Mouse (Mus musculus) kidney, embryonic 14.5 days (tissue): ENCODE results near the gene Btbd35f18. TPM values are rescaled to one million over a fixed set of nuclear protein-coding genes. Genes with fewer than 3 reads are reported as not detected.
"Not testable (repeated sequence)": the region's sequence is repeated elsewhere in the genome, so short reads cannot be mapped to it uniquely, and the experiment has no call there.

Source experiments
- ATAC-seq: fragments of 200-750 bp; cut with Nextera tagmentation; 2 replicates; pipeline ENCODE4 v1.8.0; 2017; ENCODE audit warnings: moderate number of reproducible peaks, mild to moderate bottlenecking, moderate TSS enrichment, moderate library complexity; ENCODE audit not compliant: low FRiP score, low TSS enrichment
- H3K27ac ChIP-seq: fragments of 300-500 bp; sonication (generic); 2 replicates; pipeline ENCODE4 v1.5.1; 2014; ENCODE audit warnings: low read depth, mild to moderate bottlenecking, low read length, moderate library complexity, mixed read lengths
- H3K27me3 ChIP-seq: fragments of 300-500 bp; sonication (generic); 2 replicates; pipeline ENCODE4 v1.6.1; 2014; ENCODE audit warnings: mild to moderate bottlenecking, low read length; ENCODE audit not compliant: control insufficient read depth, insufficient read depth
- H3K36me3 ChIP-seq: fragments of 300-500 bp; sonication (generic); 2 replicates; pipeline ENCODE4 v1.6.1; 2014; ENCODE audit warnings: low read length, mixed read lengths; ENCODE audit not compliant: control insufficient read depth, insufficient read depth
- H3K4me1 ChIP-seq: fragments of 300-500 bp; sonication (generic); 2 replicates; pipeline ENCODE4 v1.6.1; 2014; ENCODE audit warnings: low read length, mixed read lengths; ENCODE audit not compliant: control insufficient read depth, insufficient read depth
- H3K4me2 ChIP-seq: fragments of 300-500 bp; sonication (generic); replicated peaks from 2 replicates; pipeline ENCODE4 v1.6.1; 2014; ENCODE audit warnings: low read depth, mild to moderate bottlenecking, low read length
- H3K4me3 ChIP-seq: fragments of 300-500 bp; sonication (generic); 2 replicates; pipeline ENCODE4 v1.5.1; 2014; ENCODE audit warnings: mild to moderate bottlenecking, low read length
- H3K9ac ChIP-seq: fragments of 300-500 bp; sonication (generic); 2 replicates; pipeline ENCODE4 v1.6.1; 2014; ENCODE audit warnings: low read depth, mild to moderate bottlenecking, low read length, moderate library complexity
- H3K9me3 ChIP-seq: fragments of 300-500 bp; sonication (generic); 2 replicates; pipeline ENCODE4 v1.6.1; 2016; ENCODE audit warnings: low read length; ENCODE audit not compliant: control insufficient read depth
- WGBS: fragments of 180-500 bp; shearing (Covaris S2); extraction: QIAGEN DNeasy Blood & Tissue Kit; methylation state at CpG from one replicate; pipeline ENCODE4 v1.1.7; 2014; 5-methylcytosine and 5-hydroxymethylcytosine counted together
- polyA plus RNA-seq: library from polyadenylated mRNA; unstranded; fragments of >200 nt; fragmentation: Nextera tagmentation; extraction: Ambion mirVana; gene quantifications from 2 replicates; pipeline ENCODE4 v1.2.1, GENCODE M21; 2014

Btbd35f18 gene
- not detected in 2 replicates for polyA plus RNA-seq

GRCm38 (mm10) chrX:3699933-3700332 lies at the start of gene Btbd35f18:
Btbd35f18 (plus strand) TSS chrX:3700233.
- ATAC-seq, H3K4me3 ChIP-seq, H3K9ac ChIP-seq, H3K36me3 ChIP-seq, H3K27me3 ChIP-seq, H3K27ac ChIP-seq, H3K4me2 ChIP-seq, H3K9me3 ChIP-seq, H3K4me1 ChIP-seq: not testable (repeated sequence)
- WGBS: no CpG with 5 or more reads among the region's 3 CpGs

Other genes with a start within 250 kb of the Btbd35f18 start
- not detected in 2 replicates for gene Btbd35f10, start 52.7 kb downstream of the Btbd35f18 start, polyA plus RNA-seq